Mouse (Mus musculus): Measurements from ENCODE around the gene Smarcc1. TPM values are rescaled to one million over a fixed set of nuclear protein-coding genes. Genes with fewer than 3 reads are reported as not detected.

Smarcc1 gene
- total RNA-seq (2012; rRNA removed) (41.3 and 44.2 TPM in 2 replicates), total RNA-seq (2014; rRNA removed) (26.8 and 30.4 TPM in 2 replicates), polyA plus RNA-seq (2012; ENCODE audit: insufficient read length, low read depth) (89.9 and 97.0 TPM in 2 replicates)

GRCm38 (mm10) chr9:110116977-110117778 lies at the start of gene Smarcc1:
Gene Smarcc1, plus strand, starts transcription at chr9:110117708.
- peaks cover 0 to 25% of the 10 kb centered on the region in 2 experiments; a peak in 2 of 4 replicates for H3K4me1 ChIP-seq (ENCODE audit: control insufficient read depth in 1 of 2, insufficient read depth in 2 of 2)
- H3K27ac ChIP-seq (ENCODE audit: insufficient read depth, low read depth): peak within 1 kb of the TSS; percentile 83
- H3K36me3 ChIP-seq (replicated peaks in 1 of 2; ENCODE audit: control insufficient read depth in 1 of 2, insufficient read depth in 1 of 2, low read length in 1 of 2): peaks cover 8 to 40% of the 10 kb centered on the region in 2 experiments
- peak within 1 kb of the TSS; percentile 80 for H3K9ac ChIP-seq (ENCODE audit: insufficient read depth, low read depth)
- H3K79me2 ChIP-seq (replicated peaks; ENCODE audit: control insufficient read depth, extremely low read depth, insufficient read depth, poor library complexity, severe bottlenecking): peaks cover 23% of the 10 kb centered on the region; the same call in 1 of the 2 replicates
- peak within 1 kb of the TSS; percentile 81 for H3K4me2 ChIP-seq (ENCODE audit: insufficient read depth, low read depth, poor library complexity, severe bottlenecking)
- peak within 1 kb of the TSS; percentile 77 to 88 (median 87) for H3K4me3 ChIP-seq (replicated peaks in 1 of 3; ENCODE audit: low read depth in 2 of 3, low read length in 2 of 3, poor library complexity in 1 of 3)
- H3K9me3 ChIP-seq (replicated peaks; ENCODE audit: low read length): no peaks in the 10 kb centered on the region
- TF ChIP-seq POLR2A (IDR thresholded peaks at IDR 0.05; ENCODE audit: low read depth, low read length) (peak; percentile 82), EP300 (IDR thresholded peaks at IDR 0.05; ENCODE audit: low read length) (no peak), HCFC1 (IDR thresholded peaks at IDR 0.05; ENCODE audit: low read depth, low read length) (peak; percentile 97), NELFE (IDR thresholded peaks at IDR 0.05; ENCODE audit: low read depth, low read length) (peak; percentile 90), MAZ (IDR thresholded peaks at IDR 0.05; ENCODE audit: low read depth, low read length) (0 out of 2 replicates have a peak, but pooled peaks have one; percentile 49), GABPA (IDR thresholded peaks at IDR 0.05; ENCODE audit: insufficient replicate concordance, low read depth, low read length) (peak; percentile 34; the same call in 1 of the 2 replicates), TBP (conservative IDR thresholded peaks at IDR 0.05; ENCODE audit: low read depth, low read length) (0 out of 2 replicates have a peak, but pooled peaks have one; percentile 46), MEF2A (IDR thresholded peaks at IDR 0.05; ENCODE audit: borderline replicate concordance, low read depth, low read length) (no peak; the same call in 1 of the 2 replicates), BHLHE40 (IDR thresholded peaks at IDR 0.05; ENCODE audit: low read depth, low read length) (no peak), ELF1 (IDR thresholded peaks at IDR 0.05; ENCODE audit: low read depth, low read length) (peak; percentile 97), ZMIZ1 (IDR thresholded peaks at IDR 0.05; ENCODE audit: low read depth, low read length) (0 out of 2 replicates have a peak, but pooled peaks have one; percentile 79), TCF12 (IDR thresholded peaks at IDR 0.05; ENCODE audit: low read depth, low read length) (0 out of 2 replicates have a peak, but pooled peaks have one; percentile 52), POLR2AphosphoS2 (IDR thresholded peaks at IDR 0.05; ENCODE audit: low read depth, low read length) (0 out of 2 replicates have a peak, but pooled peaks have one; percentile 22), ZKSCAN1 (IDR thresholded peaks at IDR 0.05; ENCODE audit: borderline replicate concordance, low read depth, low read length) (no peak), KAT2A (IDR thresholded peaks at IDR 0.05; ENCODE audit: insufficient replicate concordance, low read length) (peak; percentile 93), NRF1 (IDR thresholded peaks at IDR 0.05; ENCODE audit: low read depth, low read length) (peak; percentile 84), CHD2 (IDR thresholded peaks at IDR 0.05; ENCODE audit: low read length) (peak; percentile 59; the same call in 1 of the 2 replicates), UBTF (IDR thresholded peaks at IDR 0.05; ENCODE audit: low read depth, low read length) (peak; percentile 98), E2F4 (IDR thresholded peaks at IDR 0.05; ENCODE audit: insufficient replicate concordance, low read depth, low read length) (no peak), MXI1 (IDR thresholded peaks at IDR 0.05; ENCODE audit: low read depth, low read length) (peak; percentile 74; the same call in 1 of the 2 replicates), IRF4 (IDR thresholded peaks at IDR 0.05; ENCODE audit: low read depth, low read length) (no peak; the same call in 1 of the 2 replicates), RCOR1 (conservative IDR thresholded peaks at IDR 0.05; ENCODE audit: low read depth, low read length) (0 out of 2 replicates have a peak, but pooled peaks have one; percentile 54)
- dilution Hi-C loops (cut with MboI; ENCODE audit: extremely low pct_ligation_motif_present, extremely low pct_unique_long_range_greater_than_20kb, low sequenced_read_pairs): no loop called here
- no peaks in the 10 kb centered on the region for H3K27me3 ChIP-seq (replicated peaks)
- in situ Hi-C loops (cut with MboI; ENCODE audit: low pct_ligation_motif_present, low pct_unique_long_range_greater_than_20kb, low sequenced_read_pairs): no loop called here
- DNase-seq (ENCODE audit: extremely low read depth): peak; percentile 83
